Mouse (Mus musculus): ENCODE data around the gene Gclm. TPM values are rescaled to one million over a fixed set of nuclear protein-coding genes. Genes with fewer than 3 reads are reported as not detected.
"Not testable (repeated sequence)": the region's sequence is repeated elsewhere in the genome, so short reads cannot be mapped to it uniquely, and the experiment has no call there.

Gclm gene
- polyA plus RNA-seq, 1 experiment from 2014 or later, result 53.6 TPM

DNA sequence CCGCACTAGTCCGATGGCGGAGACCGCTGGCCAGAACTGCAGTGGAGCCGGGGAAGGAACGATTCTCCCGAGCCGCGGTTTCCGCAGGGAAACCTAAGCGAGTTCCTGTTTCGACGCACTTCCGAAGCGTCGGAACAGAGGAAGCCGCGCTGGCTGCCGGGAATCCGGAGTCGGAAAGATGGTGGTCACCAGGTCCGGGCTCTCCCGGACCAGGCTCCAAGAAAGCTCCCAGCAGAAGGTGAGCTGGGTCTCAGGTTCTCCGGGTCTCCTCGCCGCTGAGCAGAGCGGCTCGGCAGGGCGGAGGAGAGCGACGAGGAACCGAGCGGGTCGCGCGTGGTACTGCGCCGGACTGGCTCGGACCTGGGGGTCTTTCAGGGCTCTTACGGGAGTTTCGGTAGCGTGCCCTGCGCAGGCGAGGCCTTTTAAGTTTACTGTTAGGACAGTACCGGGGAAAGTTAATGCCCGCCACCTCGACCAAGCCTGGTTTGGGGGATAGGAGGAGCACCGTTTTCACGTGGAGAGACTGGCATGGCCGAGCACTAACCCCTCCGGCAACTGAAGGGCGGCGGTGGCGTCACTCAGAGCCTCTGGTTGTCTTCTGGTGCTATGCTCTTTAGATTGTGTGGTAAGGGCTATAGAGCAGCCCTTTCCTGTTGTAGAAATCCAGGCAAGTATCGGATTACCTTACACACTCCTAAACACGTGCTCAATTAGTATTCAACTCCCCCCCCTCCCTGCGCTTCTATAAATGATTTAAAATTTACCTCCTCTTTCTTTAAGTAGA lies 29.1 kb downstream of the Gclm start, which contains the start of gene Dnttip2:
Dnttip2 (plus strand) TSS at position 148 of the 784 bp plus-strand sequence.
- H3K4me1 ChIP-seq (replicated peaks; ENCODE audit: control insufficient read depth, insufficient read depth, low read length), result peaks cover 5% of the 10 kb centered on the region
- H3K27ac ChIP-seq (ENCODE audit: low read depth, low read length), result peak within 1 kb of the TSS; percentile 10; the same call in 1 of the 2 replicates
- peak; percentile 97 for DNase-seq (ENCODE audit: low spot score)
- peak within 1 kb of the TSS; percentile 91 for H3K4me3 ChIP-seq (ENCODE audit: low read depth, low read length)
- peak within 1 kb of the TSS; percentile 74 for H3K4me2 ChIP-seq (replicated peaks; ENCODE audit: low read depth, low read length)
- H3K9ac ChIP-seq (ENCODE audit: low read depth, low read length), result peak within 1 kb of the TSS; percentile 94
- no peaks in the 10 kb centered on the region for H3K27me3 ChIP-seq (ENCODE audit: control insufficient read depth, insufficient read depth, low read length)
- H3K9me3 ChIP-seq (ENCODE audit: control insufficient read depth, low read length), result no peaks in the 10 kb centered on the region
- peak; percentile 97 for ATAC-seq (ENCODE audit: low FRiP score)
- WGBS, result under 1% methylated on average over 51 of the region's 57 CpGs
- no peaks in the 10 kb centered on the region for H3K36me3 ChIP-seq (ENCODE audit: control insufficient read depth, insufficient read depth, low read length)

DNA sequence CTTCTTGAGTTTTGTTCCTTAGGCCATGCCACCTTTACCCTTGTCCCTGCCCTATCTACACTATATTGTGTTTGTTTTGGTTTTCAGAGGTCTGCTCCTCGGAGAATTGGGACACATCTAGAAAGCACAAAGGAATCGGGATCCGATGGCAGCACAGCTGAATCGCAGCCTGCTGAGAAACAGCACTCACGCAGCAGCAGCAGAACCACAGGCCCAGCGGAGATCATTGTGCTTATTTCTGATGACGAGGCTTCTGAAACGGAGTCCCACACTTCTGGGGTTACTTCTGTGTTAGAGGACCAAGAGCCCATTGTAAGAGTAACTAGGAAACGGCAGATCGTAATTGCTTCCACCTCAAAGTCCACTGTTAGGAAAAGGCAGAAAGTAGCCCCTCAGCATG lies 29.8 kb downstream of the Gclm start:
- H3K9me3 ChIP-seq (ENCODE audit: control insufficient read depth, low read length), result no peaks in the 10 kb centered on the region
- peak overlapping the region; percentile 74 for H3K4me2 ChIP-seq (replicated peaks; ENCODE audit: low read depth, low read length)
- H3K4me3 ChIP-seq (ENCODE audit: low read depth, low read length), result peak overlapping the region; percentile 91
- H3K27ac ChIP-seq (ENCODE audit: low read depth, low read length), result no peak overlapping the region
- H3K27me3 ChIP-seq (ENCODE audit: control insufficient read depth, insufficient read depth, low read length), result no peaks in the 10 kb centered on the region
- peaks cover 5% of the 10 kb centered on the region for H3K4me1 ChIP-seq (replicated peaks; ENCODE audit: control insufficient read depth, insufficient read depth, low read length)
- no peak for ATAC-seq (ENCODE audit: low FRiP score)
- peak overlapping the region; percentile 94; the same call in 1 of the 2 replicates for H3K9ac ChIP-seq (ENCODE audit: low read depth, low read length)
- DNase-seq (ENCODE audit: low spot score), result no peak
- WGBS, result 76% methylated on average over 10 of the region's 10 CpGs
- no peaks in the 10 kb centered on the region for H3K36me3 ChIP-seq (ENCODE audit: control insufficient read depth, insufficient read depth, low read length)

DNA sequence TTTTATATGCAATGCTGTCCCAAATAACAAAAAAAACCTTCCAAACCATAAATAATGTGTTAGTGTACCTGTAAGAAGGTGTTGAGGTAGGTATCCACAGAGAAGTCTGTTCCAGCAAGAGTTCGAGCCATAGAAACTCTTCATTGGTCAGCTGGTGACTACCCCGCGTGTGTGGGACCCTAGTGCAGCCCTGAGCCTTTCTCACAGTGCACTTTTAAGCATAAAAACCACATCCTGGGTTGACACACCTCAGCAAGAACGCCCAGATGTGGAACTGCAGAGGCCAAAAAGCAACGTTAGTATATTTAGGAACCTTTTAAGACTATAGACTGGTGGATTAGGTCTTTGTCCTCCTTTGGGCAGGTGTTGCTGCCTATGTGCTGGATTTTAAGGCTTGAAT lies 41.8 kb downstream of the Gclm start:
- H3K9me3 ChIP-seq (ENCODE audit: control insufficient read depth, low read length), result no peaks in the 10 kb centered on the region
- peaks cover 13% of the 10 kb centered on the region; the same call in 1 of the 2 replicates for H3K36me3 ChIP-seq (ENCODE audit: control insufficient read depth, insufficient read depth, low read length)
- no peaks in the 10 kb centered on the region for H3K27me3 ChIP-seq (ENCODE audit: control insufficient read depth, insufficient read depth, low read length)
- WGBS, result 80% methylated on average over 5 of the region's 5 CpGs
- no peak overlapping the region for H3K9ac ChIP-seq (ENCODE audit: low read depth, low read length)
- H3K4me1 ChIP-seq (replicated peaks; ENCODE audit: control insufficient read depth, insufficient read depth, low read length), result no peaks in the 10 kb centered on the region
- H3K27ac ChIP-seq (ENCODE audit: low read depth, low read length), result no peak overlapping the region
- H3K4me3 ChIP-seq (ENCODE audit: low read depth, low read length), result no peak overlapping the region
- DNase-seq (ENCODE audit: low spot score) (no peak), ATAC-seq (ENCODE audit: low FRiP score) (no peak)
- H3K4me2 ChIP-seq (replicated peaks; ENCODE audit: low read depth, low read length), result no peak overlapping the region

DNA sequence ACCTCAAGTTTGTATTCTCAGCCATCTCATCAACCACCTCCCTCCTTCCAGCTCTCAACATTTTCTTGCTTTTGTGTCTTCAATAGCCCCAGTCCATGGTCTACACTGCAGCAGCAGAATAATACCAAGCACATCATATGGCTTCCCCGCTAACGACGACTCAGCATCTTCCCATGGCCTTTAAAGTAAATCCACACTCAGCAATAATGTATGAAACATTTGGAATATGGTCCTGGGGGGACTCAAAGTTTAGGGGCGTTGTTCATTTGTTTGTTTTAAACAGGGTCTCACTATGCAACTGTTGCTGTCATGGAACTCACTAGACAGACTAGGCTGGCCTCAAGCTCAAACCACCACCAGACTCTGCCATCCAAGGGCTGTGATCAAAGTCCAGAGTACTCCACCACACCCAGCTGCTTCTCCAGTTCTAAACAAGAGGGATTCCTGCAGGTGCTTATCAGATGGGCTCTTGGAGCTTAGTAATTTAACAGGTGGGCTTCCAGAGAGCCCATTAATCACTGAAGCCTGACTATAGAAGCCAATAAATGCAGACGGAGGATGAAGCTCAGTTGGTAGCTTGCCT lies 43.3 kb downstream of the Gclm start:
- 0 out of 2 replicates have a peak, but pooled peaks cover 2% of the 10 kb centered on the region for H3K36me3 ChIP-seq (ENCODE audit: control insufficient read depth, insufficient read depth, low read length)
- DNase-seq (ENCODE audit: low spot score) (no peak), ATAC-seq (ENCODE audit: low FRiP score) (no peak)
- no peak overlapping the region for H3K9ac ChIP-seq (ENCODE audit: low read depth, low read length)
- no peak overlapping the region for H3K4me3 ChIP-seq (ENCODE audit: low read depth, low read length)
- no peaks in the 10 kb centered on the region for H3K9me3 ChIP-seq (ENCODE audit: control insufficient read depth, low read length)
- no peak overlapping the region for H3K27ac ChIP-seq (ENCODE audit: low read depth, low read length)
- H3K27me3 ChIP-seq (ENCODE audit: control insufficient read depth, insufficient read depth, low read length), result no peaks in the 10 kb centered on the region
- no peaks in the 10 kb centered on the region for H3K4me1 ChIP-seq (replicated peaks; ENCODE audit: control insufficient read depth, insufficient read depth, low read length)
- H3K4me2 ChIP-seq (replicated peaks; ENCODE audit: low read depth, low read length), result no peak overlapping the region
- 89% methylated on average over 5 of the region's 5 CpGs for WGBS

DNA sequence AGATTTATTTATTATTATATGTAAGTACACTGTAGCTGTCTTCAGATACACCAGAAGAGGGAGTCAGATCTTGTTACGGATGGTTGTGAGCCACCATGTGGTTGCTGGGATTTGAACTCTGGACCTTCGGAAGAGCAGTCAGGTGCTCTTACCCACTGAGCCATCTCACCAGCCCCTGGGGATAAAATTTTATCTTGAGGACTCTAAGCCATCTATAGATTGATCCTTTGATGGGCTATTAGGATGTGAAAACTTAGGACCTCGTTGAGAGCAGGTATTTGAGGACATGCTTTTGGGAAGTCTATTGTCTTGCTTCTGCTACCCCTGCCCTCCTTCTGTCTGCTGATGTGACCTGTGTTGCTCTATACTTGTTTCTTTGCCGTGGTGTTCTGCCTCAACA lies 44.0 kb downstream of the Gclm start:
- H3K36me3 ChIP-seq (ENCODE audit: control insufficient read depth, insufficient read depth, low read length); H3K4me1 ChIP-seq (replicated peaks; ENCODE audit: control insufficient read depth, insufficient read depth, low read length); ATAC-seq (ENCODE audit: low FRiP score); H3K27ac ChIP-seq (ENCODE audit: low read depth, low read length); H3K27me3 ChIP-seq (ENCODE audit: control insufficient read depth, insufficient read depth, low read length); H3K4me3 ChIP-seq (ENCODE audit: low read depth, low read length); H3K9ac ChIP-seq (ENCODE audit: low read depth, low read length); H3K4me2 ChIP-seq (replicated peaks; ENCODE audit: low read depth, low read length); DNase-seq (ENCODE audit: low spot score); H3K9me3 ChIP-seq (ENCODE audit: control insufficient read depth, low read length): not testable (repeated sequence)
- WGBS, result 79% methylated on average over 3 of the region's 4 CpGs

DNA sequence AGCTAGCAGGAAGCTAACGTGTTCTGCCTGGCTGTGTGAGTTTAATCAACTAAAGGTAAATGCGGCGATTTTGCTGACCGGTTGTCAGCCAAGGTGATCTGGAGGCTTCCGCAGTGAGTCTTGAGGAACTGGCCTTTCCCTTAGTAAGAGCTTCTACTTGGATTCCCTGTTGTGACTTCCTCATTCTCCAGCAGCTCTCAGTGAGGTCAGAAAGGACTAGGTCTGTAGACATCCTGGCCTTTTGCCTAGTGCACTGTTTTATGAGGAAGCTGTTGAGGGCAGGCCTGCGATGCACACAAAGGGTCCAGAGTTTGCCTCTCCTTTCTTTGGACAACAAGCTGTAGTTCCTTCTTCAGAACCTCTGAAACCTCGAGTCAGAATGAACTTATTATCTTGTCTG lies 45.3 kb downstream of the Gclm start:
- H3K9me3 ChIP-seq (ENCODE audit: control insufficient read depth, low read length), result no peaks in the 10 kb centered on the region
- no peak overlapping the region for H3K4me3 ChIP-seq (ENCODE audit: low read depth, low read length)
- no peak overlapping the region for H3K9ac ChIP-seq (ENCODE audit: low read depth, low read length)
- H3K36me3 ChIP-seq (ENCODE audit: control insufficient read depth, insufficient read depth, low read length), result no peaks in the 10 kb centered on the region
- no peaks in the 10 kb centered on the region for H3K27me3 ChIP-seq (ENCODE audit: control insufficient read depth, insufficient read depth, low read length)
- 84% methylated on average over 7 of the region's 7 CpGs for WGBS
- DNase-seq (ENCODE audit: low spot score) (no peak), ATAC-seq (ENCODE audit: low FRiP score) (no peak)
- H3K4me1 ChIP-seq (replicated peaks; ENCODE audit: control insufficient read depth, insufficient read depth, low read length), result no peaks in the 10 kb centered on the region
- H3K4me2 ChIP-seq (replicated peaks; ENCODE audit: low read depth, low read length), result no peak overlapping the region
- H3K27ac ChIP-seq (ENCODE audit: low read depth, low read length), result no peak overlapping the region

DNA sequence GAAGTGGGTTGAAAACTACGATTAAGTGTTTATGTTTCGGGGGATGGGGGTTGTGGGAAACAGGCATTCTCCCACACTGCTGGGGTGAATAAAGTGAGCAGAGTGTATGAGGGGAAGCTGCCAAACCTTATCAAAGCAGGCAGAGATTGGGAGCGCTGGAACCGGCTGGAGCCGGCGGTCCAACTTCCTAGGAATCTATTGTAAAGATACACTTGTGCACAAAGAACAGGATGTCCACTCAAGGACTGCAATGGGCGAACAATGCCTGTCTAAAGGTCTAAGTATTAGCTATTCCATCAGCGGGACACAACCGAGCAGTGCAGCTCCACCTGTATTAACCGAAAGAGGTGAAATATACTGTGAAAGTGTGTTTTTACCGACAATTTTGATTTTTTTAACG lies 46.5 kb downstream of the Gclm start:
- Histone ChIP-seq H3K27me3 (ENCODE audit: control insufficient read depth, insufficient read depth, low read length) (no peaks in the 10 kb centered on the region), H3K4me1 (replicated peaks; ENCODE audit: control insufficient read depth, insufficient read depth, low read length) (no peaks in the 10 kb centered on the region), H3K36me3 (ENCODE audit: control insufficient read depth, insufficient read depth, low read length) (no peaks in the 10 kb centered on the region), H3K9me3 (ENCODE audit: control insufficient read depth, low read length) (no peaks in the 10 kb centered on the region), H3K9ac (ENCODE audit: low read depth, low read length) (no peak overlapping the region), H3K4me2 (replicated peaks; ENCODE audit: low read depth, low read length) (no peak overlapping the region), H3K4me3 (ENCODE audit: low read depth, low read length) (no peak overlapping the region), H3K27ac (ENCODE audit: low read depth, low read length) (no peak overlapping the region)
- no peak for ATAC-seq (ENCODE audit: low FRiP score)
- WGBS, result 57% methylated on average over 12 of the region's 12 CpGs
- DNase-seq (ENCODE audit: low spot score), result no peak

DNA sequence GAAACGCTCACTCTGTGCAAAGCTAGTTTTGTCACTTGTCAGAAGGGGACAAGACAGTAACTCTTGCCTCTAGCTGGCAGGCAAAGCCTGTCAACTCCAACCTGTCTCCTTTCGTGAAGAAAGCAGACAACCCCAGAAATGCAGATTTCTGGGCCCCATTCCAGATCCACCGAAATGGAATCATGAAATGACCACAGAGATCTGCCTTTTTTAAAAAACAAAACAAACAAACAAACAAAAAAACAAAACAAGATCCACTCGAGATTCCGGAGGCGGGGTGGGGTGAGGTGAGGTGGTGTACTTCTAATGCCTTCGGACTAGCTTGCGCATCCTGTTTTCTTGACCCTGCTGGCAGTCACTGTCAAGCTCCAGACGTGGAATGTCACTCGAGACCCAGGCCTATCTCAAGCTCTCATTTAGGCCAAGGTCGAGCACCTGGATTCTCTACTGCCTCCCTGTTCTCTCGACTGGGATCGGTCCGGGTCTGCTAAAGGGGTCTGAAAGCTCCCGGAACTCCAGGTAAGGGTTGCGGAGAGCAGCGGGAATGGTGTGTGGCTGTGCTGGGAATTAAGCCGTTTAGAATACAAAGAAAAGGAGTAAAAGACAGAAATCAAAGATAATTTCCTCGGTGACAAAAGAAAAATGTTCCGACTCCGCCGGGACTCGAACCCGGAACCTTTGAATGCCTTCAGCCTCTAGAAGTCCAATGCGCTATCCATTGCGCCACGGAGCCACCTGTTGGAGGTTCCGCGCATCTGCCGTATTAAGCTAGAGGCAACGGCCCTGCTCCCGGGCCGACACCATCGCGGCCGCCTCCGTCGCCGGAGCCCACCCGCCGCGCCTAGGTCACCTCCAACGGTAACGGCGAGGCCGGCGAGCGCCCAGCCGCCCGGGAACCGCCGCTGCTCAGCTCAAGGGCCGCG lies 47.2 kb downstream of the Gclm start:
- Histone ChIP-seq H3K9me3 (ENCODE audit: control insufficient read depth, low read length) (no peaks in the 10 kb centered on the region), H3K36me3 (ENCODE audit: control insufficient read depth, insufficient read depth, low read length) (no peaks in the 10 kb centered on the region), H3K9ac (ENCODE audit: low read depth, low read length) (peak overlapping the region; percentile 96), H3K27ac (ENCODE audit: low read depth, low read length) (peak overlapping the region; percentile 99), H3K4me3 (ENCODE audit: low read depth, low read length) (peak overlapping the region; percentile 81), H3K4me2 (replicated peaks; ENCODE audit: low read depth, low read length) (peak overlapping the region; percentile 63), H3K27me3 (ENCODE audit: control insufficient read depth, insufficient read depth, low read length) (no peaks in the 10 kb centered on the region), H3K4me1 (replicated peaks; ENCODE audit: control insufficient read depth, insufficient read depth, low read length) (no peaks in the 10 kb centered on the region)
- 6% methylated on average over 54 of the region's 54 CpGs for WGBS
- peak; percentile 74 for ATAC-seq (ENCODE audit: low FRiP score)
- DNase-seq (ENCODE audit: low spot score), result peak; percentile 97

Measured in hindbrain, embryonic 11.5 days (tissue).